Mouse (Mus musculus) telencephalon, adult 2 months (tissue): Measurements from ENCODE around the gene Mbtps1.

Experiments
- DNase-seq: peaks from one replicate; pipeline ENCODE4 v3.0.0-alpha.2; 2011; ENCODE audit warnings: low read depth, low spot score

Mbtps1 gene

GRCm38 (mm10) chr8:119557821-119558602 is 523 bp downstream of the Mbtps1 start:
- peak; percentile 47 for DNase-seq

- DNase-seq = no peak
Measured at GRCm38 (mm10) chr8:119557132-119557531, 1.4 kb downstream of the Mbtps1 start.

- no peak for DNase-seq
Measured at GRCm38 (mm10) chr8:119555861-119556260, 2.7 kb downstream of the Mbtps1 start.

- DNase-seq = no peak
Measured at GRCm38 (mm10) chr8:119552967-119553366, 5.6 kb downstream of the Mbtps1 start.

- DNase-seq = no peak
Measured at GRCm38 (mm10) chr8:119548560-119549113, 9.9 kb downstream of the Mbtps1 start.

- DNase-seq = no peak
Measured at GRCm38 (mm10) chr8:119547019-119547691, 11.4 kb downstream of the Mbtps1 start.

- no peak for DNase-seq
Measured at GRCm38 (mm10) chr8:119545791-119546190, 12.7 kb downstream of the Mbtps1 start.

- no peak for DNase-seq
Measured at GRCm38 (mm10) chr8:119545180-119545579, 13.4 kb downstream of the Mbtps1 start.

GRCm38 (mm10) chr8:119544606-119545005 is 13.9 kb downstream of the Mbtps1 start:
- DNase-seq = no peak

- DNase-seq = peak; percentile 89
Measured at GRCm38 (mm10) chr8:119531973-119532372, 26.6 kb downstream of the Mbtps1 start.

GRCm38 (mm10) chr8:119531397-119531796 is 27.1 kb downstream of the Mbtps1 start:
- DNase-seq = no peak

- DNase-seq = no peak
Measured at GRCm38 (mm10) chr8:119530937-119531336, 27.6 kb downstream of the Mbtps1 start.

- no peak for DNase-seq
Measured at GRCm38 (mm10) chr8:119528762-119529161, 29.8 kb downstream of the Mbtps1 start.

GRCm38 (mm10) chr8:119520102-119520501 is 38.4 kb downstream of the Mbtps1 start:
- DNase-seq = no peak

GRCm38 (mm10) chr8:119516674-119517073 is 41.9 kb downstream of the Mbtps1 start:
- DNase-seq = no peak

GRCm38 (mm10) chr8:119515767-119516166 is 42.8 kb downstream of the Mbtps1 start:
- no peak for DNase-seq

- no peak for DNase-seq
Measured at GRCm38 (mm10) chr8:119514940-119515339, 43.6 kb downstream of the Mbtps1 start.

GRCm38 (mm10) chr8:119513405-119513804 is 45.1 kb downstream of the Mbtps1 start:
- DNase-seq = no peak

- no peak for DNase-seq
Measured at GRCm38 (mm10) chr8:119511722-119512121, 46.8 kb downstream of the Mbtps1 start.

GRCm38 (mm10) chr8:119510471-119510870 is 48.1 kb downstream of the Mbtps1 start:
- DNase-seq = no peak

GRCm38 (mm10) chr8:119506106-119506505 is 52.4 kb downstream of the Mbtps1 start:
- no peak for DNase-seq

GRCm38 (mm10) chr8:119505488-119505887 is 53.0 kb downstream of the Mbtps1 start:
- no peak for DNase-seq
